Mouse (Mus musculus): ENCODE measurements at regions not wholly inside any gene's neighbourhood (a gene's known extent, or its start where the extent isn't known, plus 50 kb on each side); places are given as distances from the start of the nearest gene placed in this dataset.

- H3K4me3 ChIP-seq (replicated peaks; ENCODE audit: low read depth, low read length): no peak overlapping the region
- WGBS: 56% methylated on average over 4 of the region's 4 CpGs
- no peaks in the 10 kb centered on the region for H3K36me3 ChIP-seq (ENCODE audit: insufficient read depth, low read length)
- no peak for ATAC-seq (replicated peaks; ENCODE audit: low FRiP score, low read depth)
- peak; percentile 50 for DNase-seq (ENCODE audit: low spot score)
- H3K9ac ChIP-seq (ENCODE audit: low read depth, low read length): no peak overlapping the region
- H3K9me3 ChIP-seq (replicated peaks; ENCODE audit: low read length): no peaks in the 10 kb centered on the region
- H3K4me2 ChIP-seq (ENCODE audit: low read length): no peak overlapping the region
- no peaks in the 10 kb centered on the region for H3K27me3 ChIP-seq (ENCODE audit: insufficient read depth, low read length)
- no peak overlapping the region for H3K27ac ChIP-seq
- no peaks in the 10 kb centered on the region for H3K4me1 ChIP-seq (replicated peaks; ENCODE audit: insufficient read depth, low read length)
- peak; percentile 76 for TF ChIP-seq CTCF (IDR thresholded peaks at IDR 0.05; ENCODE audit: low read depth)
These were observed 168.4 kb downstream of the Arrdc4 start for GRCm38 (mm10) chr7:68580650-68581049.

DNA sequence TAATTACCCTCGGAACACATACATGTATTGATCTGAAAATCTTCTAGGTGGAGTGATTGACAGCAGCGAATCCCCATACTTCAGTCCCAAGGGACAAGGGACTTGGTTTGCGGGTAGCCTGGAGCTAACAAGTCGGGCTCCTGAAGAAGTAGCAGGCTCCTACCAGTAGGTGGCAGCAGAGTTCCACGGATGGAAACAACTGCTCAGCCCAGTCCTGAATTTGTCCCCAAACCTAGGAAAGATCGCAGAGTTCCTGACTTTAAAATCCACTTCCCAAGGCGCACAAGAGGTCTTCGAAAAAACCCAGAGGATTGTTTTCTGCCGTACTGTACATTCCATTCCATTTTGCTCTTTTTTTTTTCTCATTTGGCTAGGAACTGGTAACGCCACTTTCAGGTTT lies 169.4 kb downstream of the Arrdc4 start:
- Histone ChIP-seq H3K4me3 (replicated peaks; ENCODE audit: low read depth, low read length) (peak overlapping the region; percentile 30; the same call in 1 of the 2 replicates), H3K9ac (ENCODE audit: low read depth, low read length) (no peak overlapping the region), H3K27ac (no peak overlapping the region), H3K27me3 (ENCODE audit: insufficient read depth, low read length) (no peaks in the 10 kb centered on the region), H3K4me2 (ENCODE audit: low read length) (peak overlapping the region; percentile 52), H3K9me3 (replicated peaks; ENCODE audit: low read length) (no peaks in the 10 kb centered on the region), H3K4me1 (replicated peaks; ENCODE audit: insufficient read depth, low read length) (no peaks in the 10 kb centered on the region), H3K36me3 (ENCODE audit: insufficient read depth, low read length) (no peaks in the 10 kb centered on the region)
- peak; percentile 93 for DNase-seq (ENCODE audit: low spot score)
- 5% methylated on average over 10 of the region's 10 CpGs for WGBS
- 0 out of 2 replicates have a peak, but pooled peaks have one; percentile 29 for ATAC-seq (replicated peaks; ENCODE audit: low FRiP score, low read depth)
- peak; percentile 95 for TF ChIP-seq CTCF (IDR thresholded peaks at IDR 0.05; ENCODE audit: low read depth)

DNA sequence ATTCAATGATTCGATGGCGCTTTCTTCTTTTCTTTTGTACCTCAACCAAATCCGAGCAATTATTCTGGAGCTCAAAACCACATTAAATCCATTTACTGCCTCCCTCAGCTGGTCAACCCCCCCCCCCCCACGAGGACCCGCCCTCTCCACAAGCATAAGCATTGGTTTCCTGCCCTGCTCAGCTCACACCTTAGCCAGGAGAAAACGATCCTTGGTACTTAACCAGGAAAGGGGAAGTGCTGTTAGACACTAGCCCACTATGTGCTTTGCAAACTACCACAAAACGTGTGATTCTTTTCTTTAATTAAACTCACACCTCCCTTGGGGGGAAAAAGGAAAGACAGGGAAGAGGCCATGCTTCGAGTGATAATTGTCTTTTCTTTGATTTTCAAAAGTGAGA lies 169.8 kb downstream of the Arrdc4 start:
- ATAC-seq (replicated peaks; ENCODE audit: low FRiP score, low read depth) (no peak), DNase-seq (ENCODE audit: low spot score) (no peak)
- no peaks in the 10 kb centered on the region for H3K4me1 ChIP-seq (replicated peaks; ENCODE audit: insufficient read depth, low read length)
- H3K9me3 ChIP-seq (replicated peaks; ENCODE audit: low read length): no peaks in the 10 kb centered on the region
- no peak for TF ChIP-seq CTCF (IDR thresholded peaks at IDR 0.05; ENCODE audit: low read depth)
- H3K27ac ChIP-seq: no peak overlapping the region
- no peaks in the 10 kb centered on the region for H3K27me3 ChIP-seq (ENCODE audit: insufficient read depth, low read length)
- 49% methylated on average over 8 of the region's 8 CpGs for WGBS
- H3K9ac ChIP-seq (ENCODE audit: low read depth, low read length): no peak overlapping the region
- no peak overlapping the region for H3K4me2 ChIP-seq (ENCODE audit: low read length)
- H3K36me3 ChIP-seq (ENCODE audit: insufficient read depth, low read length): no peaks in the 10 kb centered on the region
- no peak overlapping the region for H3K4me3 ChIP-seq (replicated peaks; ENCODE audit: low read depth, low read length)

DNA sequence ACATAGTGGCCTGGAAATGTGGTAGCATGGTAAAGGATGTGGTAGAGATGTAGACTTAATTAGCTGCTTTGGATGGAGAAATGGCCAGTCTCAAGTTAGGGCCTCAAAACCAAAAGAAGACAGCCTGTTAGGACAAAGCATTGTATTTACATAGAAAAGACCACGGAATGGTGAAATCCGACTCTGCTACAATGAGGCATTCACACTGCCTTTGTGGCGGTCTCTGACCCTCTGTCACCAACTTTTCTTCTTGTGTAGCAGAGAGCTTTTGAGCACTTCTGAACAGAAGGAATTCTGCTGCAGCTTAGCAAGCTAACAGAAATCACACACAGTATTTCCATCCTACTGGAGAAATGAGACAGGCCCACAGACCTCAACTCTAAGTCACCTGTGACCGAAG lies 177.7 kb downstream of the Arrdc4 start:
- H3K27ac ChIP-seq: no peak overlapping the region
- no peaks in the 10 kb centered on the region for H3K27me3 ChIP-seq (ENCODE audit: insufficient read depth, low read length)
- ATAC-seq (replicated peaks; ENCODE audit: low FRiP score, low read depth) (no peak), DNase-seq (ENCODE audit: low spot score) (no peak)
- no peak for TF ChIP-seq CTCF (IDR thresholded peaks at IDR 0.05; ENCODE audit: low read depth)
- WGBS: 56% methylated on average over 4 of the region's 4 CpGs
- no peak overlapping the region for H3K9ac ChIP-seq (ENCODE audit: low read depth, low read length)
- H3K4me3 ChIP-seq (replicated peaks; ENCODE audit: low read depth, low read length): no peak overlapping the region
- no peak overlapping the region for H3K4me2 ChIP-seq (ENCODE audit: low read length)
- H3K36me3 ChIP-seq (ENCODE audit: insufficient read depth, low read length): no peaks in the 10 kb centered on the region
- H3K9me3 ChIP-seq (replicated peaks; ENCODE audit: low read length): no peaks in the 10 kb centered on the region
- H3K4me1 ChIP-seq (replicated peaks; ENCODE audit: insufficient read depth, low read length): 0 out of 2 replicates have a peak, but pooled peaks cover 4% of the 10 kb centered on the region

DNA sequence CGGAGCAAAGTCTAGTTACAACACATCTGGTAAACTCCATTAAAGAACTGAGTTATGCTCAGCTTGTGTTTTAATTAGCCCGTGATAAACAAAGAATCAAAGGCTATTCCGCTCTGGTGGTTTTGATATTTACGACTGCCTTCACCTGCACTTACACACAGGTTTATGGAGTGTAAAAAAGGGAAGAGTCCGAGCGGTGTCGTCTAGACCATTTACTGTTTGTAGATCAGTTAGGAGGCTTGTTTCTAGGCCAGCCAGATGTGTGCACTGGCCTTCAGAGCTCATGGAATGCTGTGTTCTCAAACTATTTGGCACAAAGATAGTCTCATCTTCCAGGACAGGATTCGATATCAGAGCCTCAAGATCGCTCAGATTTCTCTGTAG lies 180.9 kb downstream of the Arrdc4 start:
- peak; percentile 82 for DNase-seq (ENCODE audit: low spot score)
- no peaks in the 10 kb centered on the region for H3K36me3 ChIP-seq (ENCODE audit: insufficient read depth, low read length)
- H3K4me2 ChIP-seq (ENCODE audit: low read length): no peak overlapping the region
- no peak overlapping the region for H3K4me3 ChIP-seq (replicated peaks; ENCODE audit: low read depth, low read length)
- TF ChIP-seq CTCF (IDR thresholded peaks at IDR 0.05; ENCODE audit: low read depth): no peak
- no peak overlapping the region for H3K9ac ChIP-seq (ENCODE audit: low read depth, low read length)
- WGBS: 25% methylated on average over 9 of the region's 9 CpGs
- H3K9me3 ChIP-seq (replicated peaks; ENCODE audit: low read length): no peaks in the 10 kb centered on the region
- ATAC-seq (replicated peaks; ENCODE audit: low FRiP score, low read depth): peak; percentile 66; the same call in 1 of the 2 replicates
- 0 out of 2 replicates have a peak, but pooled peaks cover 4% of the 10 kb centered on the region for H3K4me1 ChIP-seq (replicated peaks; ENCODE audit: insufficient read depth, low read length)
- no peaks in the 10 kb centered on the region for H3K27me3 ChIP-seq (ENCODE audit: insufficient read depth, low read length)
- H3K27ac ChIP-seq: no peak overlapping the region

DNA sequence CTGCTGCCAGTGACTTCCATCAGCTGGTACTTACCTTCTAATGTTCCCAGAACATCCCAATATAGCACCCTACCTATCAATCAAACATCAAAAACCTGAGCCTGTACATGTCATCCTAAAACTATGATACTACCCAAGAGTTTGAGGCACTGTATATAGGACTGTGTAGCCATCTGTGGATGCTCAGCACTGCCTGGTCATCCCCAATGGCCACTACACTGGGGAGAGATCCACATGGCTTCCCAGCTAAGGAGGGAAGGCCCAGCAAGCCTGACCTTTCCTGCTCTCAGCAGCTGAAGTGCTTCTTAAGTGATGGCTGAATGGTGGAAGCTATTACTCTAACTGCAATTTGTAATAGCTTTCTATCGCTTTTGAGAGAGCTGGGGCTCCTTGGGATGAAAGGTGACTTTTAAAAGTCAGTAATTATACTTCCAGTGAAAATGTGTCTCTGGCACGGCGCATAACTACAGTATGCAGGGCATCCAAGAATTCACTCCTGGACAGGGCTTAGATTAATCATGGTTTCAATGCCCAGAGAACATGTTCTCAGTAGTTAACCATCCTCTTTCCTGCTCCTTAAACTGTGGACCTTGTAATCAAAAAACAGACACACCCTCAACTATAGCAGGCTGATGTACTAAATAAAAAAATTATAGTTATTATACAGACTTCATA lies 181.5 kb downstream of the Arrdc4 start:
- Histone ChIP-seq H3K9ac (ENCODE audit: low read depth, low read length) (no peak overlapping the region), H3K27ac (no peak overlapping the region; the same call in 1 of the 2 replicates), H3K4me1 (replicated peaks; ENCODE audit: insufficient read depth, low read length) (0 out of 2 replicates have a peak, but pooled peaks cover 4% of the 10 kb centered on the region), H3K4me2 (ENCODE audit: low read length) (no peak overlapping the region), H3K4me3 (replicated peaks; ENCODE audit: low read depth, low read length) (no peak overlapping the region), H3K27me3 (ENCODE audit: insufficient read depth, low read length) (no peaks in the 10 kb centered on the region), H3K36me3 (ENCODE audit: insufficient read depth, low read length) (no peaks in the 10 kb centered on the region), H3K9me3 (replicated peaks; ENCODE audit: low read length) (no peaks in the 10 kb centered on the region)
- ATAC-seq (replicated peaks; ENCODE audit: low FRiP score, low read depth) (peak; percentile 66; the same call in 1 of the 2 replicates), DNase-seq (ENCODE audit: low spot score) (peak; percentile 68)
- WGBS: 16% methylated on average over 3 of the region's 3 CpGs
- no peak for TF ChIP-seq CTCF (IDR thresholded peaks at IDR 0.05; ENCODE audit: low read depth)

All from kidney, postnatal 0 days (tissue).